Mouse (Mus musculus): ENCODE data around the gene Rps6kl1. TPM values are rescaled to one million over a fixed set of nuclear protein-coding genes. Genes with fewer than 3 reads are reported as not detected.
"Not testable (repeated sequence)": the region's sequence is repeated elsewhere in the genome, so short reads cannot be mapped to it uniquely, and the experiment has no call there.

The Rps6kl1 gene
- polyA plus RNA-seq, 1 experiment = 1.2 TPM

- 79% methylated on average over 9 of the region's 9 CpGs for WGBS
- DNase-seq (ENCODE audit: low read depth, low spot score) = no peak
Observed at GRCm38 (mm10) chr12:85145630-85146029, 5.4 kb downstream of the Rps6kl1 start.

- WGBS = 97% methylated on average over 4 of the region's 4 CpGs
- no peak for DNase-seq (ENCODE audit: low read depth, low spot score)
Observed at GRCm38 (mm10) chr12:85144821-85145220, 6.2 kb downstream of the Rps6kl1 start.

- 55% methylated on average over 2 of the region's 2 CpGs for WGBS
- DNase-seq (ENCODE audit: low read depth, low spot score) = not testable (repeated sequence)
Observed at GRCm38 (mm10) chr12:85144276-85144675, 6.8 kb downstream of the Rps6kl1 start.

GRCm38 (mm10) chr12:85142803-85143202 is 8.3 kb downstream of the Rps6kl1 start:
- 21% methylated on average over 4 of the region's 4 CpGs for WGBS
- peak; percentile 39 for DNase-seq (ENCODE audit: low read depth, low spot score)

GRCm38 (mm10) chr12:85141096-85141495 is 10.0 kb downstream of the Rps6kl1 start:
- 81% methylated on average over 6 of the region's 6 CpGs for WGBS

GRCm38 (mm10) chr12:85140036-85140701 is 10.9 kb downstream of the Rps6kl1 start:
- WGBS = 50% methylated on average over 18 of the region's 18 CpGs
- no peak for DNase-seq (ENCODE audit: low read depth, low spot score)

More at GRCm38 (mm10) chr12:85141096-85141495, 10.0 kb downstream of the Rps6kl1 start:
- DNase-seq (ENCODE audit: low read depth, low spot score) = no peak

GRCm38 (mm10) chr12:85136627-85137026 is 14.4 kb downstream of the Rps6kl1 start:
- 61% methylated on average over 4 of the region's 4 CpGs for WGBS
- no peak for DNase-seq (ENCODE audit: low read depth, low spot score)

- WGBS = 74% methylated on average over 19 of the region's 19 CpGs
- DNase-seq (ENCODE audit: low read depth, low spot score) = no peak
Observed at GRCm38 (mm10) chr12:85135513-85136470, 15.3 kb downstream of the Rps6kl1 start.

- 81% methylated on average over 8 of the region's 8 CpGs for WGBS
- no peak for DNase-seq (ENCODE audit: low read depth, low spot score)
Observed at GRCm38 (mm10) chr12:85134043-85134794, 16.8 kb downstream of the Rps6kl1 start.

- DNase-seq (ENCODE audit: low read depth, low spot score) = no peak
- 90% methylated on average over 6 of the region's 6 CpGs for WGBS
Observed at GRCm38 (mm10) chr12:85131361-85131760, 19.7 kb downstream of the Rps6kl1 start.

- DNase-seq (ENCODE audit: low read depth, low spot score) = no peak
Observed at GRCm38 (mm10) chr12:85129426-85129978, 21.6 kb downstream of the Rps6kl1 start.

GRCm38 (mm10) chr12:85126986-85127603 is 24.0 kb downstream of the Rps6kl1 start:
- DNase-seq (ENCODE audit: low read depth, low spot score) = no peak
- WGBS = 76% methylated on average over 8 of the region's 8 CpGs

More at GRCm38 (mm10) chr12:85129426-85129978, 21.6 kb downstream of the Rps6kl1 start:
- 95% methylated on average over 9 of the region's 9 CpGs for WGBS

- WGBS = 90% methylated on average over 5 of the region's 5 CpGs
- no peak for DNase-seq (ENCODE audit: low read depth, low spot score)
Observed at GRCm38 (mm10) chr12:85124751-85125150, 26.3 kb downstream of the Rps6kl1 start.

- 86% methylated on average over 11 of the region's 11 CpGs for WGBS
- DNase-seq (ENCODE audit: low read depth, low spot score) = no peak
Observed at GRCm38 (mm10) chr12:85123645-85124044, 27.4 kb downstream of the Rps6kl1 start.

GRCm38 (mm10) chr12:85123108-85123530 is 27.9 kb downstream of the Rps6kl1 start:
- no peak for DNase-seq (ENCODE audit: low read depth, low spot score)
- WGBS = 92% methylated on average over 9 of the region's 9 CpGs

- 92% methylated on average over 9 of the region's 9 CpGs for WGBS
Observed at GRCm38 (mm10) chr12:85121806-85122459, 29.1 kb downstream of the Rps6kl1 start.

GRCm38 (mm10) chr12:85115678-85116077 is 35.4 kb downstream of the Rps6kl1 start:
- 73% methylated on average over 7 of the region's 7 CpGs for WGBS
- no peak for DNase-seq (ENCODE audit: low read depth, low spot score)

More at GRCm38 (mm10) chr12:85121806-85122459, 29.1 kb downstream of the Rps6kl1 start:
- no peak for DNase-seq (ENCODE audit: low read depth, low spot score)

GRCm38 (mm10) chr12:85113917-85114316 is 37.1 kb downstream of the Rps6kl1 start:
- DNase-seq (ENCODE audit: low read depth, low spot score) = no peak
- 87% methylated on average over 3 of the region's 3 CpGs for WGBS

Data from large intestine, adult 2 months (tissue).